Mouse (Mus musculus) embryonic facial prominence, embryonic 10.5 days (tissue): Measurements from ENCODE around the gene Ddc. TPM values are rescaled to one million over a fixed set of nuclear protein-coding genes. Genes with fewer than 3 reads are reported as not detected.

Experiments used
- DNase-seq: peaks from one replicate; pipeline ENCODE4 v3.0.0-alpha.2; 2017; ENCODE audit warnings: low spot score
- H3K27ac ChIP-seq: fragments of 300-500 bp; sonication (generic); replicated peaks from 2 replicates; pipeline ENCODE4 v1.5.1; 2016; ENCODE audit warnings: mild to moderate bottlenecking
- H3K27me3 ChIP-seq: fragments of 300-500 bp; sonication (generic); replicated peaks from 2 replicates; pipeline ENCODE4 v1.6.1; 2016; ENCODE audit warnings: low read depth, mild to moderate bottlenecking; ENCODE audit not compliant: poor library complexity, severe bottlenecking
- H3K36me3 ChIP-seq: fragments of 300-500 bp; sonication (generic); replicated peaks from 2 replicates; pipeline ENCODE4 v1.6.1; 2016; ENCODE audit warnings: mild to moderate bottlenecking, moderate library complexity
- H3K4me1 ChIP-seq: fragments of 300-500 bp; sonication (generic); 2 replicates; pipeline ENCODE4 v1.6.1; 2016
- H3K4me3 ChIP-seq: fragments of 300-500 bp; sonication (generic); 2 replicates; pipeline ENCODE4 v1.5.1; 2016; ENCODE audit warnings: mild to moderate bottlenecking, moderate library complexity
- H3K9me3 ChIP-seq: fragments of 300-500 bp; sonication (generic); 2 replicates; pipeline ENCODE4 v1.6.1; 2016; ENCODE audit warnings: mild to moderate bottlenecking
- WGBS: fragments of 180-500 bp; shearing (Covaris S2); methylation state at CpG from one replicate; pipeline ENCODE4 v1.1.7; 2016; 5-methylcytosine and 5-hydroxymethylcytosine counted together
- polyA plus RNA-seq: library from polyadenylated mRNA; unstranded; fragments of >200 nt; fragmentation: Nextera tagmentation; extraction: Ambion mirVana; gene quantifications from 2 replicates; pipeline ENCODE4 v1.2.1, GENCODE M21; 2016

The Ddc gene
- polyA plus RNA-seq, 1 experiment from 2014 or later = 6.9 TPM

DNA sequence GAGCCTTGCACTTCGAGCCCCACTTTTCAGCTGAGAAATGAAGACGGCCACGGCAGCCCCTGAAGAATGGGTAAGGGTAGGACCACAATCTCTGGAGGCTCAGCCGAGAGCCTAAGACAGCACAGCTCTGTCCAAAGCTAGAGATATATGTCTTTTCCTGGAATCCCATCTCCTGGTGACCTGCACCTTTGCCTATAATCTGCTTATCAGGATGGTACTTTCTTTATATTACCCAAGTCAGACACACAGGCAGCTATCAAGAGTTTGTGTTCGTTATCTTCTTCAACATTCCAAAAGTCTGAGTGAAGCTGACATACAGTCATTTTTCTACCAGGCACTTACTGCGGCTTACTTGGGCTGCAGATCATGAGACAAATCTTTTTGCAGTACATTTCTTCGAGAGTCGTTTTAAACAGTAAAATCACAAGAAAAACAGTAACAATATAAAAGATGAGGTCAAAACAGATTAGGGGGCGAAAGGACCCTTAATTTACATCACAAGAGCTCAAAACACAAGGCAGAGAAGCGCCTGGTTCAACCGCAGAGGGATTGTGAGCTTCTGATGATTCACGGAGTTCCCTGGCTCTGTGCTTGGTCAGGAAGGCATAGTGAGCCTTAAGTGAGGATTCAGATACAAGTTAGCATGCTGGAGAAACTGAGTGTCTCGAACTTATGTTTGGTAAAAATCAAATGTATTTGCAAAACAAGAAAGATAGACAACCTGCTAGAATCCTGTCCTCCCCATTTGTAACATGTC lies 16.7 kb downstream of the Ddc start:
- no peak for DNase-seq
- H3K9me3 ChIP-seq = no peaks in the 10 kb centered on the region
- no peaks in the 10 kb centered on the region for H3K36me3 ChIP-seq
- no peak overlapping the region for H3K4me3 ChIP-seq
- H3K27me3 ChIP-seq = 0 out of 2 replicates have a peak, but pooled peaks cover under 1% of the 10 kb centered on the region
- peaks cover 93% of the 10 kb centered on the region for H3K4me1 ChIP-seq
- WGBS = 50% methylated on average over 13 of the region's 13 CpGs
- H3K27ac ChIP-seq = peak overlapping the region; percentile 90

DNA sequence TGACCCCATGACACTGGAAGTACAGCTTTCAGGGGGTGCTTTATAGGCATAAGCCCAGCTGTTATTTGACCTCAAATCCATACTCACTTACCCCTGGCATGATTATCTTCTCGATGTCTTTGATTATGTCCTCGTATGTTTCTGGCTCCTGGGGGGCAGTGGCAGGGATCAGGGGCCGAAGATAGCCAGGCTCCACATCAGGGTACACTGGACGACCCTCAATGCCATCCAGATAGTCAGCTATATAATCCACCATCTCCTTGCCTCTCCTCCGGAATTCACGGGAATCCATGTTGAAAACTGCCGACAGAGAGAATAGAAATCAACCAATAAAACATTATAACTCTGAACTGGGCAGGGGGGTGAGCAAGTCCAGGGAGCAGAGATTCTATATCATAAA lies 17.6 kb downstream of the Ddc start:
- Histone ChIP-seq H3K36me3 (no peaks in the 10 kb centered on the region), H3K27me3 (0 out of 2 replicates have a peak, but pooled peaks cover 4% of the 10 kb centered on the region), H3K4me1 (peaks cover 89% of the 10 kb centered on the region), H3K4me3 (no peak overlapping the region), H3K9me3 (no peaks in the 10 kb centered on the region), H3K27ac (peak overlapping the region; percentile 90)
- no peak for DNase-seq
- 76% methylated on average over 7 of the region's 7 CpGs for WGBS

DNA sequence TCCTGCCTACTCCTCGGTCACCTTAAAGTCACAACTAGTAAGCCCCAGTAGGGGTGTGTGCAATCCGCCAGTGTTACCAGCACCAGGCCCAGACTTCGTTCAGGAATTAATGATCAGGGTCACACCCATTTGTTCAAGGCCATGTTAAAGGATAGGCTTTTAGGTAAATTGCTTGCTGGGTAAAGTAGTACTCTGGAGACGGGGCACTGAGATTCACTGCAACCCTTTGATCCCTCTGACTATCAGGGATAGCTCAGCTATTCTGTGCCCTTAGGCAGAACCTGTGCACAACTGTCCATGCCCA lies 18.3 kb downstream of the Ddc start:
- Histone ChIP-seq H3K4me1 (peaks cover 86% of the 10 kb centered on the region), H3K27ac (peak overlapping the region; percentile 90), H3K4me3 (no peak overlapping the region), H3K27me3 (0 out of 2 replicates have a peak, but pooled peaks cover 4% of the 10 kb centered on the region), H3K36me3 (no peaks in the 10 kb centered on the region), H3K9me3 (no peaks in the 10 kb centered on the region)
- 37% methylated on average over 4 of the region's 4 CpGs for whole genome bisulfite sequencing
- DNase-seq = no peak

DNA sequence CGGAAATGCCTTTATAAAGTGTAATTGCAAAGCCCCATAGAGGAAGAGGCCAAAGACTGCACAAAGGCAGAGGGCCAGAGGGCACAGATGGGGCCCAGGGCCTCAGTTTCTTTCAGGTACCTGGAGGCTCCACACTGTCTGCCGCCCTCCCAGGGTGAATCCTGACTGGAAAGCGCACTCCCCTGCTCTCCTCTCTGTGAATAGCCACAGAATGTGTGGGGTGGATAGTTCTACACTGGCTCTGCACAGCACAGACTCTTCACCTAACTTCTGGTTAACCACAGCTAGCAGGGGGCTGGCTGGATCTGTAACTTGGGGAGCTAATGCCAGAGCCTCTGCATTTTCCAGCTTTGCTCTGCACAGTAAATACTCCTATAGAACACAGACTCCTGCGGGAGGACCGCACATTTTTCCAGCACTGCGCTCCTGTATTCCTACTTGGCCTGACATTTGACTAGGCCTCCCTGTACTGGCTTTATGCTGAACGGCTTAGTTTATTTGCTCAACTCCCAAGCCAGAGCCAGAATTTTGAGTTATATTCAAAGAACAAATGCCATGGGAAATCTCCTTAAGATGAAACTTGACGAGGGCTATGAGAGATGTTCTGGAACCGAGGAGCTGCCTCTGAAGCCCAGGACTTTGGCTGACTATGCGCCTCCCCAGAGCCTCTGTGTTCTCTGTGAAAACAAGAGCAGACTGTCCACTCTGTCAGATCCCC lies 18.8 kb downstream of the Ddc start:
- H3K4me1 ChIP-seq = peaks cover 81% of the 10 kb centered on the region
- no peaks in the 10 kb centered on the region for H3K9me3 ChIP-seq
- H3K4me3 ChIP-seq = no peak overlapping the region
- 32% methylated on average over 10 of the region's 10 CpGs for WGBS
- peak; percentile 68 for DNase-seq
- no peaks in the 10 kb centered on the region for H3K36me3 ChIP-seq
- H3K27me3 ChIP-seq = 0 out of 2 replicates have a peak, but pooled peaks cover 4% of the 10 kb centered on the region
- H3K27ac ChIP-seq = peak overlapping the region; percentile 90

DNA sequence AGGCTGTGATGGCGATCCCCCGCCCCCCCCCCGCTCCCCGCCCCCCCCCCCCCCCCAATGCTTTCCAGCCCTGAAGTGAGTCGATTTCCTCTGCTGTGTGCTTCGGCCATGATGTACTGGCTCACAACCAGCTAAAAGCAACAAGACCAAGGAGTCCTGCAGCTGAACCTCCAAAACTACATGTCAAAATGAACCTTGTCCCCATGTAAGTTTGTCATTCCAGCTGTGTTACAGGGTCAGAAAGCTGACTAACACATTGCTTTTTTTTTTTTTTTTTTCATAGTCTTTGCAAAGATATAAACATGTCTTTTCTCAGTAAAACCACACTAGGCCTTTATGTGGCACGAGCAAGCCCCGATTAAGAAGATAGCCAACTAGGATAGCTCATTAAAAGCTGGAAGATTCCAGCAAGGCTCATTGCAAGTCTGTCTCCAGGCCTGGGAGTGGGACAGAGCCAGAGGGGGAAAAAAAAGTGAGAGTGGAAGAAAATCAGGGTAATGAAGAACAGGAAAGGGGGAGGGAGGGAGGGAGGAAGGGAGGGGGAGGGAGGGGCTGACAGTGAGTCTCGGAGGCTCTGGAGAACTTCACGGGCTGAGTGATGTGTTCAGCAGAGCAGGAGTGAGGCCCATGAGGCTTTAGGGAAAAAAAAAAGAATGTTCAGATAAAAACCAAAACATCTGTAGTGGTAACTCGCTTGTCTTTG lies 19.5 kb downstream of the Ddc start:
- H3K4me1 ChIP-seq = peaks cover 80% of the 10 kb centered on the region
- H3K27me3 ChIP-seq = 0 out of 2 replicates have a peak, but pooled peaks cover 4% of the 10 kb centered on the region
- peak overlapping the region; percentile 90 for H3K27ac ChIP-seq
- no peaks in the 10 kb centered on the region for H3K36me3 ChIP-seq
- DNase-seq = peak; percentile 79
- H3K9me3 ChIP-seq = no peaks in the 10 kb centered on the region
- H3K4me3 ChIP-seq = no peak overlapping the region
- 8% methylated on average over 11 of the region's 11 CpGs for WGBS

DNA sequence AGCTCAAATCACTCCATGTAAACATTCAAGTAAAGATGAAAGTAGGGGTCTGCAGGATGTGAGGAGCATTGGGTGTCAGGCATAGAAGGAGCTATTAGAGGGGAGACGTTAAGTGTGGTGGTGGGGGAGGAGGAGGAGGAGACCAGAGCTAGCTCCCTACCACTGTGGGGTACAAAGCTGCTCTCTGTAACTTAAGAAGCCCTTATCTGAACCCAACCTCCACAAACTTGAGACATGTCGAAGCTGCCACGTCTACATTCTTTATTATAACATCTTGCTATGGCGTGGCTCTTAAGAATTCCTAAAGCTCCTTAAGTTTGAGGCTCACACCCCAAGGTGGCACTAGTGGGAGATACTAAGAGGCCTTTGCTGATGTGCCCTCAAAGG lies 20.1 kb downstream of the Ddc start:
- H3K4me1 ChIP-seq = peaks cover 81% of the 10 kb centered on the region
- H3K27ac ChIP-seq = peak overlapping the region; percentile 90
- no peak overlapping the region for H3K4me3 ChIP-seq
- 0 out of 2 replicates have a peak, but pooled peaks cover 4% of the 10 kb centered on the region for H3K27me3 ChIP-seq
- DNase-seq = peak; percentile 58
- H3K36me3 ChIP-seq = no peaks in the 10 kb centered on the region
- WGBS = 9% methylated on average over 4 of the region's 4 CpGs
- H3K9me3 ChIP-seq = no peaks in the 10 kb centered on the region

DNA sequence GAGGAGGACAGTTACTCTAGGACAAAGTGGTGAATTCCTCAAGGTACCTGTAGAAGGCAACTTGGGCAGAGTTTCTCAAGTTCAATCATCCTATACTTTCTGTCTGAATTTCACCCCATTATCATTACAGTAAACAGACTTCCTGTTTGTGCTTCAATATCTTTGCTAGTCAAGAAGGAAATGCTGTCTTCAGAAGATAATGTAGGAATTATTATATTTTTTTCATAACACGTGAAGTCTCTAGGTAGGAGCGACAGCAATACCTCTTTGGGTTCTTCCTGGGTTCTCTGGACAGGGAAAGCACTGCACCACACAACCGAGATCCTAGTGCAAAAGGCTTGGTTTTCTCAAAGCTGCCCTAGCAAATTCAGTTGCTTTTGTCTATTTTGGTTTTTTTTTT lies 21.6 kb downstream of the Ddc start:
- no peak for DNase-seq
- Histone ChIP-seq H3K27me3 (0 out of 2 replicates have a peak, but pooled peaks cover 4% of the 10 kb centered on the region), H3K4me1 (peaks cover 81% of the 10 kb centered on the region), H3K9me3 (no peaks in the 10 kb centered on the region), H3K36me3 (no peaks in the 10 kb centered on the region), H3K27ac (peak overlapping the region; percentile 70; the same call in 1 of the 2 replicates), H3K4me3 (no peak overlapping the region)
- WGBS = 92% methylated on average over 3 of the region's 3 CpGs

DNA sequence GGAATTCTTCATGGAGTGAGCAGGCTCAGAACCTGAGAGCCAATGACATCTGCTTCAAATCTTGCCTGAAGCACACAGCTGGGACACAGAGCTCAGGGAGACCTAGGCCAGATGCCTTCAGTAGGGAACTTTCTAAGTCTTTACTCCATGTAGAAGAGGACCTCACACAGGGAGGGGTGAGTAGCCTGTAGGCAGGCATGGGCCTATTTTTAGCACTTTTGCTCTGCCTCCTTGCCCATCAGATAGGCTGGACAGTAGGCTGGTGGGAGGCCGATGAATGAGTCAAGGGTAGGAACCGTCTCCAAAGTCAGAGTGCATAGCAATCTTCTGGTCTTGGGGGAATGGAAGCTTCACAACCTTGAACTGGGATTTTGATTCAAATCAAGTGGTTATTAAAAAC lies 22.7 kb downstream of the Ddc start:
- H3K9me3 ChIP-seq = no peaks in the 10 kb centered on the region
- H3K27me3 ChIP-seq = 0 out of 2 replicates have a peak, but pooled peaks cover 4% of the 10 kb centered on the region
- peaks cover 75% of the 10 kb centered on the region for H3K4me1 ChIP-seq
- no peaks in the 10 kb centered on the region for H3K36me3 ChIP-seq
- peak overlapping the region; percentile 71 for H3K27ac ChIP-seq
- 90% methylated on average over 2 of the region's 2 CpGs for WGBS
- no peak overlapping the region for H3K4me3 ChIP-seq
- no peak for DNase-seq

DNA sequence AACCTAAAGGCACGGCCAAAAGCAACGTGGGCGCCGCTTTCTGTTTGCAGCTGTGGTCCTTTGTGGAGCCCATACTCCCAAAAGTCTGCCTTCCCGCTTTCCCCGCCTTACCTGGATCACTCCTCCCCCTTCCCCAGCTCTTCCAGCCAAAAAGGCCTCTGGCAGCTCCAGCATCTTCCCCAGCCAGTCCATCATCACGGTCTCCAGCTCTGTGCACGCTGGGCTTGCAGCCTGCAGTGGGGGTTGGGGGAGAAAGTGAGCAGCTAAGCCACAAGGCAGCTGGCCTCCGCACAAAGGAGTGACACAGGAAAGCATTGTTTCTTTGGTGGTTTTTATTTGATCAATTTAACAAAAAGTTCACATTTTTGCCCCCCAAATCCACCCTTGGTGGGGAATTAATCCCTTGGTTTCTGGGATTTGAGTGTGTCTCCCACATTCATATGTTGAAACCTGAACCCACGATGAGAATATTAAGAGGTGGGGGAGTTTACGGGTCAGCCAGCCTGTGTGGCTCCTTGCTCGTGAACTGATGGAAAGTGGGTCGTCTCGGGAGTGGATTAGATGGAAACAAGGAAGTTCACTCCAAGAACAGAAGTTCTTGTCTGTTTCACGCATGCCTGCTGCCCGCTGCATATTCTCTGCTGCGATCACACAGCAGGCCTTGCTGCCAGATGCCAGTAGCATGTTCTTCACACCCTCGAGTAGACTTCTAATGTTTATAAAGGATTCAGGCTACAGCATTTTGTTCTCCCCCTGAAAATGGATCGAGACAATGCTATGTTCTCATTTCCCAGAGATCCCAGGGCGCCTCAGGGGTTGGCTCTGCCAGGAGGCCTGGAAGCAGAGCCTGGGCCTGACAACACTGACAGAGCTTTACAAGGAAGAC lies 24.7 kb downstream of the Ddc start:
- 49% methylated on average over 20 of the region's 20 CpGs for WGBS
- H3K9me3 ChIP-seq = no peaks in the 10 kb centered on the region
- H3K36me3 ChIP-seq = no peaks in the 10 kb centered on the region
- 0 out of 2 replicates have a peak, but pooled peaks cover 4% of the 10 kb centered on the region for H3K27me3 ChIP-seq
- peaks cover 62% of the 10 kb centered on the region for H3K4me1 ChIP-seq
- peak overlapping the region; percentile 18; the same call in 1 of the 2 replicates for H3K4me3 ChIP-seq
- peak overlapping the region; percentile 91 for H3K27ac ChIP-seq
- peak; percentile 60 for DNase-seq

DNA sequence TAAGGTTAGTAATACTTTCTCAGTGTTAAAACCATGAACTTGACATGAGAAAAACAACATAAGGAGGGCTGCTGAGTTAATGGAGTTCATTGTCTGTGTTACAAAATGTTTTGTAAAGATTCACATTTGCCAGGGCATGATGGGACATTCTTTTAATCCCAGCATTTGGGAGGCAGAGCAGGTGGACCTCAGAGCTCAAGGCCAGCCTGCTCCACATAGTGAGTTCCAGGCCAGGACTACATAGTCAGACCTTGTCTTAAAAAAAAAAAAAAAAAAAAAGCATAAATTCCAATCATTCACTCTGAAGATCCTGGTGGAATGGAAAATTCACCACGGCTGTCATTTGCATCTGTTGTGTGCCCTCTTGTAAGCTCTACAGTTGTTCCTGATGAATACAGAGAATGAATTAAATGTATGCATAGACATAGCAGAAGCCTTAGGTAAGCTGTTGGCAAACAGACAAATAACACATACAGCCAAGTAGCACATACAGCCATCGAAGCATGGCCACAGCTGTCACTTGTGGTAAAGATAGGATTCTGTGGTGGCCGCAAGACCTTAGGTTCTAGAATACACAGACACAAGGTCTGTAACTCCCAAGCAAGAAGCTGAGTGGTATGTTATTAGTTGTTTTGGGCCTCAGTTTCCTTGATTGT lies 25.7 kb downstream of the Ddc start:
- Histone ChIP-seq H3K36me3 (no peaks in the 10 kb centered on the region), H3K27ac (peak overlapping the region; percentile 91), H3K4me3 (no peak overlapping the region), H3K4me1 (peaks cover 62% of the 10 kb centered on the region), H3K9me3 (no peaks in the 10 kb centered on the region), H3K27me3 (0 out of 2 replicates have a peak, but pooled peaks cover 4% of the 10 kb centered on the region)
- DNase-seq = no peak
- WGBS = 89% methylated on average over 3 of the region's 3 CpGs

DNA sequence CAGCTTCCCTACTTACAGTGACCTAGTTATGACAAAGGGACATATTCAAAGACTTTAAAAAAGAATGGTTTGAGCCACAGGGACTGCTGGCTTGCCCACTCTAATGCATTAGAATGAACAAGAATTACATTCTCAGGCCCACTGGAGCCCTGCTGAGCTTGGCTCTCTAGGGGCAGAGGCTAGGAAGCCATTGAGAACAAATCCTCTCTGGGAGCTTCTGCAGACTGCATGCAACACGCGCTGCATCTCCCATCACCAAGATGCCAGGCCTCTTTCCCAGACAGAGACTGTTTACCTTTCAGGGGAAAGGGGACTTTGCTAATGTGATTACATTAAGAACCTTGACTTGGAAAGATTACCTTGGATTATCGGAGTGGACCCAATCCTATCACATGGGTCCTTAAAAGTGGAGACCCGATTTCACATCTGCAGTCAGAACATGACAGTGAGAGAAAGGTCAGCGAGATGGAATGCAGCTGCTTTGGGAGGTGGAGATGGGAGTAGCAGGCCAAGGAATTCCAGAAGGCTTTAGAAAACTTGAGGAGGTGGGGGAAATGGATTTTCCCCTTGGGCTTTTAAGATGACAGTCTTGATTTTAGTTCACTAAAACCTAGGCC lies 26.6 kb downstream of the Ddc start:
- Histone ChIP-seq H3K4me1 (peaks cover 58% of the 10 kb centered on the region), H3K27me3 (0 out of 2 replicates have a peak, but pooled peaks cover 4% of the 10 kb centered on the region), H3K36me3 (no peaks in the 10 kb centered on the region), H3K27ac (peak overlapping the region; percentile 91), H3K4me3 (no peak overlapping the region), H3K9me3 (no peaks in the 10 kb centered on the region)
- no peak for DNase-seq
- 28% methylated on average over 5 of the region's 5 CpGs for WGBS
